Mouse (Mus musculus) stomach, embryonic 16.5 days (tissue): ENCODE data around the gene Spty2d1. TPM values are rescaled to one million over a fixed set of nuclear protein-coding genes. Genes with fewer than 3 reads are reported as not detected.

Experiments used
- ATAC-seq: fragments of 200-750 bp; cut with Nextera tagmentation; 2 replicates; pipeline ENCODE4 v1.8.0; 2017; ENCODE audit warnings: moderate number of reproducible peaks, moderate TSS enrichment; ENCODE audit not compliant: insufficient read depth, low FRiP score
- H3K27ac ChIP-seq: fragments of 300-500 bp; sonication (generic); 2 replicates; pipeline ENCODE4 v1.5.1; 2014; ENCODE audit warnings: low read length
- H3K27me3 ChIP-seq: fragments of 300-500 bp; sonication (generic); 2 replicates; pipeline ENCODE4 v1.6.1; 2014; ENCODE audit warnings: low read length, control low read depth, mixed read lengths; ENCODE audit not compliant: control insufficient read depth, insufficient read depth
- H3K36me3 ChIP-seq: fragments of 300-500 bp; sonication (generic); 2 replicates; pipeline ENCODE4 v1.6.1; 2014; ENCODE audit warnings: low read length; ENCODE audit not compliant: control insufficient read depth, insufficient read depth
- H3K4me1 ChIP-seq: fragments of 300-500 bp; sonication (generic); 2 replicates; pipeline ENCODE4 v1.6.1; 2014; ENCODE audit warnings: low read length, control low read depth, mixed read lengths; ENCODE audit not compliant: control insufficient read depth, insufficient read depth
- H3K4me2 ChIP-seq: fragments of 300-500 bp; sonication (generic); 2 replicates; pipeline ENCODE4 v1.6.1; 2014; ENCODE audit warnings: low read depth, low read length, mixed read lengths
- H3K4me3 ChIP-seq: fragments of 300-500 bp; sonication (generic); replicated peaks from 2 replicates; pipeline ENCODE4 v1.5.1; 2014; ENCODE audit warnings: mild to moderate bottlenecking, low read length
- H3K9ac ChIP-seq: fragments of 300-500 bp; sonication (generic); 2 replicates; pipeline ENCODE4 v1.6.1; 2014; ENCODE audit warnings: low read length
- H3K9me3 ChIP-seq: fragments of 300-500 bp; sonication (generic); replicated peaks from 2 replicates; pipeline ENCODE4 v1.6.1; 2016; ENCODE audit warnings: low read length, control low read depth; ENCODE audit not compliant: control insufficient read depth
- WGBS: fragments of 180-500 bp; shearing (Covaris S2); extraction: QIAGEN DNeasy Blood & Tissue Kit; methylation state at CpG from one replicate; pipeline ENCODE4 v1.1.7; 2014; 5-methylcytosine and 5-hydroxymethylcytosine counted together
- polyA plus RNA-seq: library from polyadenylated mRNA; unstranded; fragments of >200 nt; fragmentation: Nextera tagmentation; extraction: Ambion mirVana; gene quantifications from 2 replicates; pipeline ENCODE4 v1.2.1, GENCODE M21; 2015

Gene Spty2d1
- polyA plus RNA-seq, result 25.1 and 25.7 TPM in 2 replicates

- Histone ChIP-seq H3K4me3 (peak within 1 kb of the TSS; percentile 90), H3K9me3 (no peaks in the 10 kb centered on the region), H3K4me2 (peak within 1 kb of the TSS; percentile 89), H3K27me3 (no peaks in the 10 kb centered on the region), H3K4me1 (peaks cover 17% of the 10 kb centered on the region), H3K27ac (peak within 1 kb of the TSS; percentile 97), H3K36me3 (no peaks in the 10 kb centered on the region), H3K9ac (peak within 1 kb of the TSS; percentile 92)
- under 1% methylated on average over 57 of the region's 57 CpGs for WGBS
- ATAC-seq, result peak; percentile 95
Measured at GRCm38 (mm10) chr7:47008168-47008993, at the start of gene Spty2d1. Gene Spty2d1, minus strand, starts transcription at chr7:47008411.

- Histone ChIP-seq H3K4me1 (peaks cover 18% of the 10 kb centered on the region), H3K27me3 (no peaks in the 10 kb centered on the region), H3K9ac (no peak overlapping the region), H3K36me3 (no peaks in the 10 kb centered on the region), H3K27ac (no peak overlapping the region), H3K4me3 (no peak overlapping the region), H3K4me2 (no peak overlapping the region), H3K9me3 (no peaks in the 10 kb centered on the region)
- 76% methylated on average over 4 of the region's 4 CpGs for WGBS
- no peak for ATAC-seq
Measured at GRCm38 (mm10) chr7:47056273-47056672, 48.1 kb upstream of the Spty2d1 start.

- H3K36me3 ChIP-seq, result no peaks in the 10 kb centered on the region
- H3K9ac ChIP-seq, result no peak overlapping the region
- 76% methylated on average over 9 of the region's 9 CpGs for WGBS
- ATAC-seq, result no peak
- no peak overlapping the region for H3K27ac ChIP-seq
- peaks cover 22% of the 10 kb centered on the region for H3K4me1 ChIP-seq
- H3K27me3 ChIP-seq, result no peaks in the 10 kb centered on the region
- H3K4me2 ChIP-seq, result no peak overlapping the region
- H3K4me3 ChIP-seq, result no peak overlapping the region
- no peaks in the 10 kb centered on the region for H3K9me3 ChIP-seq
Measured at GRCm38 (mm10) chr7:47055744-47056143, 47.5 kb upstream of the Spty2d1 start.

- no peak overlapping the region for H3K9ac ChIP-seq
- 80% methylated on average over 2 of the region's 2 CpGs for WGBS
- no peaks in the 10 kb centered on the region for H3K36me3 ChIP-seq
- no peaks in the 10 kb centered on the region for H3K27me3 ChIP-seq
- no peak overlapping the region for H3K4me3 ChIP-seq
- no peak overlapping the region for H3K27ac ChIP-seq
- H3K4me2 ChIP-seq, result no peak overlapping the region
- ATAC-seq, result no peak
- H3K9me3 ChIP-seq, result no peaks in the 10 kb centered on the region
- H3K4me1 ChIP-seq, result peaks cover 22% of the 10 kb centered on the region
Measured at GRCm38 (mm10) chr7:47054666-47055065, 46.5 kb upstream of the Spty2d1 start.

GRCm38 (mm10) chr7:47053287-47053686, 45.1 kb upstream of the Spty2d1 start:
- Histone ChIP-seq H3K27me3 (no peaks in the 10 kb centered on the region), H3K4me2 (no peak overlapping the region), H3K9ac (peak overlapping the region; percentile 26; the same call in 1 of the 2 replicates), H3K9me3 (no peaks in the 10 kb centered on the region), H3K36me3 (no peaks in the 10 kb centered on the region), H3K4me1 (peaks cover 22% of the 10 kb centered on the region), H3K27ac (no peak overlapping the region), H3K4me3 (no peak overlapping the region)
- 96% methylated on average over 15 of the region's 15 CpGs for WGBS
- no peak for ATAC-seq

GRCm38 (mm10) chr7:47052276-47052675, 44.1 kb upstream of the Spty2d1 start:
- peak overlapping the region; percentile 94 for H3K27ac ChIP-seq
- no peaks in the 10 kb centered on the region for H3K27me3 ChIP-seq
- H3K4me1 ChIP-seq, result peaks cover 22% of the 10 kb centered on the region
- H3K9ac ChIP-seq, result peak overlapping the region; percentile 92
- H3K36me3 ChIP-seq, result no peaks in the 10 kb centered on the region
- no peaks in the 10 kb centered on the region for H3K9me3 ChIP-seq
- ATAC-seq, result no peak
- WGBS, result 11% methylated on average over 3 of the region's 3 CpGs
- peak overlapping the region; percentile 81 for H3K4me2 ChIP-seq
- peak overlapping the region; percentile 86 for H3K4me3 ChIP-seq

- Histone ChIP-seq H3K36me3 (no peaks in the 10 kb centered on the region), H3K9me3 (no peaks in the 10 kb centered on the region), H3K4me3 (peak overlapping the region; percentile 86), H3K4me2 (peak overlapping the region; percentile 81), H3K27ac (peak overlapping the region; percentile 94), H3K9ac (peak overlapping the region; percentile 92), H3K27me3 (no peaks in the 10 kb centered on the region), H3K4me1 (peaks cover 22% of the 10 kb centered on the region)
- ATAC-seq, result peak; percentile 41
- 0% methylated on average over 1 of the region's 2 CpGs for WGBS
Measured at GRCm38 (mm10) chr7:47051404-47052151, 43.4 kb upstream of the Spty2d1 start.

- under 1% methylated on average over 34 of the region's 34 CpGs for WGBS
- Histone ChIP-seq H3K27me3 (no peaks in the 10 kb centered on the region), H3K9me3 (no peaks in the 10 kb centered on the region), H3K4me3 (peak overlapping the region; percentile 86), H3K36me3 (no peaks in the 10 kb centered on the region), H3K4me1 (peaks cover 22% of the 10 kb centered on the region), H3K27ac (peak overlapping the region; percentile 94), H3K9ac (peak overlapping the region; percentile 92), H3K4me2 (peak overlapping the region; percentile 81)
- peak; percentile 41 for ATAC-seq
Measured at GRCm38 (mm10) chr7:47050766-47051165, 42.6 kb upstream of the Spty2d1 start.

- peak within 1 kb of the TSS; percentile 92 for H3K9ac ChIP-seq
- peaks cover 22% of the 10 kb centered on the region for H3K4me1 ChIP-seq
- H3K27ac ChIP-seq, result peak within 1 kb of the TSS; percentile 94
- no peaks in the 10 kb centered on the region for H3K9me3 ChIP-seq
- peak within 1 kb of the TSS; percentile 86 for H3K4me3 ChIP-seq
- WGBS, result under 1% methylated on average over 33 of the region's 33 CpGs
- no peaks in the 10 kb centered on the region for H3K27me3 ChIP-seq
- peak within 1 kb of the TSS; percentile 81 for H3K4me2 ChIP-seq
- no peaks in the 10 kb centered on the region for H3K36me3 ChIP-seq
- peak; percentile 98 for ATAC-seq
Measured at GRCm38 (mm10) chr7:47050366-47050765, 42.2 kb upstream of the Spty2d1 start, which contains the start of gene Tmem86a. Gene Tmem86a, plus strand, starts transcription at chr7:47050601.
